Mouse (Mus musculus): ENCODE results near the gene Utrn.

- no peak for TF ChIP-seq POLR2A (IDR thresholded peaks at IDR 0.05; ENCODE audit: low read depth, low read length)
- no peak for TF ChIP-seq CTCF (IDR thresholded peaks at IDR 0.05; ENCODE audit: borderline replicate concordance, insufficient read depth, low read length)
Observed at GRCm38 (mm10) chr10:12474850-12475621, 394.1 kb downstream of the Utrn start.
